Mouse (Mus musculus) lung, adult 2 months (tissue): ENCODE data around the gene Acot6. TPM values are rescaled to one million over a fixed set of nuclear protein-coding genes. Genes with fewer than 3 reads are reported as not detected.

Experiments used
- DNase-seq: peaks from one replicate; pipeline ENCODE4 v3.0.0; 2022
- H3K4me1 ChIP-seq: fragments of 200-500 bp; 2 replicates; pipeline ENCODE4 v1.6.1; 2011; ENCODE audit warnings: low read length; ENCODE audit not compliant: control insufficient read depth, insufficient read depth
- H3K4me3 ChIP-seq: fragments of 200-500 bp; replicated peaks from 2 replicates; pipeline ENCODE3; 2011; ENCODE audit warnings: low read depth, mild to moderate bottlenecking, control low read depth, low read length; ENCODE audit errors: extremely low read depth
- CTCF ChIP-seq: fragments of 200-500 bp; IDR thresholded peaks from 2 replicates; pipeline ENCODE4 v1.5.1; 2011; ENCODE audit warnings: mild to moderate bottlenecking, low read length, control low read depth; ENCODE audit not compliant: insufficient read depth
- POLR2A ChIP-seq: fragments of 200-500 bp; IDR thresholded peaks from 2 replicates; pipeline ENCODE4 v1.6.1; 2011; ENCODE audit warnings: low read depth, mild to moderate bottlenecking, control low read depth, low read length, borderline replicate concordance; ENCODE audit errors: extremely low read depth
- WGBS: fragments of 180-500 bp; shearing (Covaris S2); methylation state at CpG from one replicate; pipeline ENCODE4 v1.1.7; 2018; 5-methylcytosine and 5-hydroxymethylcytosine counted together
- polyA plus RNA-seq: library from polyadenylated mRNA; depleted of rRNA; stranded (reverse); fragments of >200 nt; gene quantifications from 2 replicates; pipeline ENCODE4 v1.2.3, GENCODE M21; 2012

The Acot6 gene
- polyA plus RNA-seq, 1 experiment = 1.9 TPM

DNA sequence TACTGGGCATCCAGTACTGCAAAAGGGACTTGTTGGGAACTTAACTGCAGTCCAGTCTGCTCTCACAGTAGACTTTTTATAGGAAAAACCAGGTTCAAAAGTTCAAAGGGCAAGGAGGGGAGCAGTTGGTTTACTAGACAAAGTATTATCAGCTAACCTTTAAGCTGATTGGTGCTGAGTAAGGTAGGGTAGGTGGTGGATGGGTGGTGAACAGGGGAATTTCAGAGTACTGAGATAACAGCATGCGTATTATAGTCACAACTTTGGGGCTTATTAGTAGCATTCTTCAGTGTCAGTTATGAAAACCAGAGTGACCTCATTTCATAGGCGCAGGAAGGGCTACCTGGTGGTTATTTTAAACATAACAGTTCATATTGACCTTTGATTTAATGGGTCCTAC lies 849 bp upstream of the Acot6 start:
- no peak for TF ChIP-seq POLR2A
- TF ChIP-seq CTCF = no peak
- over 99% methylated on average over 2 of the region's 2 CpGs for WGBS
- Histone ChIP-seq H3K4me3 (no peak overlapping the region), H3K4me1 (no peaks in the 10 kb centered on the region)
- DNase-seq = no peak

- Histone ChIP-seq H3K4me1 (no peaks in the 10 kb centered on the region), H3K4me3 (no peak overlapping the region)
- 47% methylated on average over 1 of the region's 1 CpGs for WGBS
- no peak for DNase-seq
- no peak for TF ChIP-seq POLR2A
- no peak for TF ChIP-seq CTCF
These were observed 383 bp upstream of the Acot6 start for GRCm38 (mm10) chr12:84100071-84100470.

GRCm38 (mm10) chr12:84101493-84101845 lies 1.0 kb downstream of the Acot6 start:
- WGBS = 60% methylated on average over 2 of the region's 2 CpGs
- TF ChIP-seq CTCF (no peak), POLR2A (no peak)
- DNase-seq = no peak
- H3K4me3 ChIP-seq = peak overlapping the region; percentile 49
- no peaks in the 10 kb centered on the region for H3K4me1 ChIP-seq

- WGBS = 82% methylated on average over 3 of the region's 3 CpGs
- Histone ChIP-seq H3K4me3 (no peak overlapping the region), H3K4me1 (no peaks in the 10 kb centered on the region)
- no peak for DNase-seq
- TF ChIP-seq POLR2A = no peak
- TF ChIP-seq CTCF = no peak
These were observed 6.6 kb downstream of the Acot6 start for GRCm38 (mm10) chr12:84107012-84107411.

DNA sequence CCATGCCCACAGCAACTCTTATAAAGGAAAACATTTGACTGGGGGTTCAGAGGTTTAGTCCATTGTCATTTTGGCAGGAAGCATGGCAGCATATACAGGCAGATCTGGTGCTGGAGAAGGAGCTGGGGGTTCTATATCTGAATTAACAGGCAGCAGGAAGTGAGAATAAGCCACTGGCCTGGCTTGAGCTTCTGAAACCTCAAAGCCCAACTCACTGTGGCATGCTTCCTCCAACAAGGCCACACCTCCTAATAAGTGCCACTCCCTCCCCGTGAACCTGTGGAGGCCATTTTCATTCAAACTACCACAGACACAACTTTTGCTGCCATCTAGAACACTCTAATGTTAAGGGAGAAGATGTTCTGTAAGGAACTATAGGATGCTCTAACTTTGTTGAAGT lies 7.2 kb downstream of the Acot6 start:
- TF ChIP-seq CTCF (no peak), POLR2A (no peak)
- WGBS = 38% methylated on average over 1 of the region's 1 CpGs
- DNase-seq = no peak
- H3K4me1 ChIP-seq = no peaks in the 10 kb centered on the region
- H3K4me3 ChIP-seq = no peak overlapping the region

DNA sequence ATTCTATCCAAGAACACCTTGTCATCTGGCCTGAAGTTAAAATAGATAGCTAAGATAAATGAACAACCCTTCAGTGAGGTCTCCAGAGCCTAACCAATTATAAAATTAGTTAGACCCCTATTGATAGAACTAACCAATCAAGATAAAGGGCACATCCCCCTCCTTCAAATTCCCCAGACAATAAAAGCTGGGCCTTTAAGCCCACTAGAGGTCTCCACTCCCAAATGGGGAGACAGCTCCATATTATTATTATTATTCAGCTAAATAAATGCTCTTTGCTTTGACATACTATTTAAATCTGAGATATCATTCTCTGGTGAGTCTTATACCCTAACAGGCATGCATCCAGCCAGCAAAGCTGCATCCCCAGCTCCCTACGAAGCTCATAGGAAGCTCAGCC lies 9.5 kb downstream of the Acot6 start:
- H3K4me3 ChIP-seq = no peak overlapping the region
- no peak for DNase-seq
- WGBS = 81% methylated on average over 1 of the region's 1 CpGs
- TF ChIP-seq POLR2A = no peak
- no peak for TF ChIP-seq CTCF
- no peaks in the 10 kb centered on the region for H3K4me1 ChIP-seq

- TF ChIP-seq CTCF (no peak), POLR2A (no peak)
- Histone ChIP-seq H3K4me1 (no peaks in the 10 kb centered on the region), H3K4me3 (no peak overlapping the region)
- no peak for DNase-seq
- 87% methylated on average over 4 of the region's 4 CpGs for WGBS
These were observed 10.4 kb downstream of the Acot6 start for GRCm38 (mm10) chr12:84110814-84111213.

GRCm38 (mm10) chr12:84113676-84114075 lies 13.2 kb downstream of the Acot6 start:
- no peak for DNase-seq
- Histone ChIP-seq H3K4me1 (no peaks in the 10 kb centered on the region), H3K4me3 (no peak overlapping the region)
- no peak for TF ChIP-seq CTCF
- no peak for TF ChIP-seq POLR2A
- 23% methylated on average over 6 of the region's 6 CpGs for WGBS

- 4% methylated on average over 30 of the region's 35 CpGs for WGBS
- DNase-seq = peak; percentile 79
- peak; percentile 23; the same call in 1 of the 2 replicates for TF ChIP-seq POLR2A
- no peak for TF ChIP-seq CTCF
- peak within 1 kb of the TSS; percentile 68 for H3K4me3 ChIP-seq
- H3K4me1 ChIP-seq = no peaks in the 10 kb centered on the region
These were observed 13.9 kb downstream of the Acot6 start, which contains the start of gene Dnal1 for GRCm38 (mm10) chr12:84114153-84114994. Gene Dnal1, plus strand, starts transcription at chr12:84114366.

- no peak for DNase-seq
- WGBS = 97% methylated on average over 5 of the region's 5 CpGs
- TF ChIP-seq POLR2A = no peak
- TF ChIP-seq CTCF = no peak
These were observed 19.1 kb downstream of the Acot6 start for GRCm38 (mm10) chr12:84119584-84119983.

More at GRCm38 (mm10) chr12:84119584-84119983, 19.1 kb downstream of the Acot6 start:
- H3K4me1 ChIP-seq = no peaks in the 10 kb centered on the region; the same call in 1 of the 2 replicates
- H3K4me3 ChIP-seq = no peak overlapping the region
